Mouse (Mus musculus) erythroblast, embryonic 14.5 days (primary cell): Measurements from ENCODE around the gene Dcun1d5.

Source experiments
- GATA1 ChIP-seq: IDR thresholded peaks from 2 replicates; pipeline ENCODE4 v1.6.1; 2012; ENCODE audit warnings: low read length, inconsistent platforms, mixed read lengths
- TAL1 ChIP-seq: IDR thresholded peaks from 3 replicates; pipeline ENCODE4 v1.6.1; 2012; ENCODE audit warnings: low read length, inconsistent platforms, mixed read lengths

- TF ChIP-seq GATA1 (no peak), TAL1 (no peak)
These were observed 36.7 kb downstream of the Dcun1d5 start for GRCm38 (mm10) chr9:7221024-7221423.
